Mouse (Mus musculus): ENCODE measurements around the gene Nemp1. TPM values are rescaled to one million over a fixed set of nuclear protein-coding genes. Genes with fewer than 3 reads are reported as not detected.
A peak's percentile ranks its signal among the peaks of the same experiment; 100 is the strongest.

Nemp1 gene
- polyA plus RNA-seq, 1 experiment from 2014 or later: 8.9 TPM

DNA sequence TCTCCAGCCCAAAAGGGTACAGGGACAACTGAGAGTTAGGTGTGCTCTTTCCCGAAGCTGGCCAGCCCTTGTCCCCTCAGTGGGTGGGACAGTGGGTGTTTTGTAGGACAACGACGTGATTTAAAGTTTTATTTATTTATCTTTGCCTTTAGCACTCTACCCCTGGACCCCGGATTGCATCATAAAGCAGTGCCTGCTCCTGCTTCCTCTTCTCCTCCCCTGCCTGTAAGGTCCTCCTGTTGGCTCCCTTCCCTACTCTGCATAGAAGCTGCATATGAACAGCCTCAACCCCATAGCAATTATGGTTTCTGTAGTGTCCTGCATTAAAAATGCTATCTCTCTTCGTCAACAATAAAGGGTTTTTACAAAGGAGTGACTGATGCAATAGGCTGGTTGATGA, 64.7 kb downstream of the Nemp1 start:
- H3K36me3 ChIP-seq (ENCODE audit: control insufficient read depth, insufficient read depth, low read length): no peaks in the 10 kb centered on the region
- DNase-seq (ENCODE audit: low spot score): no peak
- 18% methylated on average over 5 of the region's 5 CpGs for WGBS
- H3K4me2 ChIP-seq (ENCODE audit: low read length): no peak overlapping the region
- no peak overlapping the region for H3K27ac ChIP-seq (ENCODE audit: low read depth)
- no peaks in the 10 kb centered on the region for H3K27me3 ChIP-seq (replicated peaks; ENCODE audit: control insufficient read depth, insufficient read depth, low read length)
- no peak for ATAC-seq (replicated peaks; ENCODE audit: low FRiP score, low TSS enrichment, low read depth)
- H3K4me3 ChIP-seq (ENCODE audit: low read depth, low read length): no peak overlapping the region
- no peak overlapping the region for H3K9ac ChIP-seq (ENCODE audit: low read length)
- H3K9me3 ChIP-seq (ENCODE audit: control insufficient read depth, low read length): no peaks in the 10 kb centered on the region
- H3K4me1 ChIP-seq (replicated peaks; ENCODE audit: control insufficient read depth, insufficient read depth, low read length): 0 out of 2 replicates have a peak, but pooled peaks cover 6% of the 10 kb centered on the region

DNA sequence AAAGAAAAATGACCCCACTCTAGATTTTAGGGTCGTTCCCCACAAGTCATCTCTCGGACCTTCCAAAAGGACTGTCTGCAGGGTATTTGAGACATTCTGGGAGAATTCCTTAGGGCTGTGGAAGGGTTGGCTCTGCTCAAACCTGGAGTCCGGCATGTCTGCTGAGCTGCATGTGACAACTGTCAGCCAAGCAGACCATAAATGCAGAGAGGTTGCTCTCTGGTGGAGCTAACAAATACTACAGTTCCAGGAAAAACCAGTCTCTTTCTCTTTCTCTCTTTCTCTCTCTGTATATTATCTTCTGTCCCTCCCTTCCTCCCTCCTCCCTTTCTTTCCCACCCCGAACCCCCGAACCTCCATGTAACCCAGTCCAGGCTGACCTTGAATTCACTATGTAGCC, 67.7 kb downstream of the Nemp1 start:
- 33% methylated on average over 5 of the region's 5 CpGs for WGBS
- Histone ChIP-seq H3K4me2 (ENCODE audit: low read length) (no peak overlapping the region), H3K27ac (ENCODE audit: low read depth) (no peak overlapping the region), H3K9ac (ENCODE audit: low read length) (no peak overlapping the region), H3K36me3 (ENCODE audit: control insufficient read depth, insufficient read depth, low read length) (no peaks in the 10 kb centered on the region), H3K9me3 (ENCODE audit: control insufficient read depth, low read length) (no peaks in the 10 kb centered on the region), H3K4me3 (ENCODE audit: low read depth, low read length) (no peak overlapping the region), H3K27me3 (replicated peaks; ENCODE audit: control insufficient read depth, insufficient read depth, low read length) (no peaks in the 10 kb centered on the region), H3K4me1 (replicated peaks; ENCODE audit: control insufficient read depth, insufficient read depth, low read length) (0 out of 2 replicates have a peak, but pooled peaks cover 13% of the 10 kb centered on the region)
- ATAC-seq (replicated peaks; ENCODE audit: low FRiP score, low TSS enrichment, low read depth) (no peak), DNase-seq (ENCODE audit: low spot score) (no peak)

- Histone ChIP-seq H3K9ac (ENCODE audit: low read length) (no peak overlapping the region), H3K4me2 (ENCODE audit: low read length) (no peak overlapping the region), H3K9me3 (ENCODE audit: control insufficient read depth, low read length) (no peaks in the 10 kb centered on the region), H3K27ac (ENCODE audit: low read depth) (no peak overlapping the region), H3K4me3 (ENCODE audit: low read depth, low read length) (no peak overlapping the region), H3K27me3 (replicated peaks; ENCODE audit: control insufficient read depth, insufficient read depth, low read length) (no peaks in the 10 kb centered on the region), H3K4me1 (replicated peaks; ENCODE audit: control insufficient read depth, insufficient read depth, low read length) (peaks cover 21% of the 10 kb centered on the region), H3K36me3 (ENCODE audit: control insufficient read depth, insufficient read depth, low read length) (no peaks in the 10 kb centered on the region)
- WGBS: 75% methylated on average over 2 of the region's 2 CpGs
- DNase-seq (ENCODE audit: low spot score) (no peak), ATAC-seq (replicated peaks; ENCODE audit: low FRiP score, low TSS enrichment, low read depth) (no peak)
Measured at GRCm38 (mm10) chr10:127736266-127736665, 69.6 kb downstream of the Nemp1 start.

DNA sequence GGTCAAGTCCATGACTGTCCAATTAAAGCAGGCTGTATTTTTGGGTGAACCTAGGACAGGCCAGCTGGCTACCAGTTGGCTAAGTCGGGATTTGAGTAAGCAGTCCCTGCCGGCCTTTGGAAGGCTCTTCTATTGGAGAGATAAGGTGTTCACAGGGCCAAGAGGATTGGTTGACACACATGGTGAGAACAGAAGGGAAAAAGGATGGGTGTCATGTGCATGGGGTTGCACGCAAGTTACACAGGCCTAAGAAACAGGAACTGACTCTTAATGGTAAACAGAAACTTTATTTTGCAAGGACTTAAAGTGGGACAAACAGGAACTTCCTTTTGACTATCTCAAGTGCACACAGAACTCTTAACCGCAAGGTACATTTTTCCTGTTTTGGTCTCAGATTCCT, 70.2 kb downstream of the Nemp1 start:
- DNase-seq (ENCODE audit: low spot score): no peak
- H3K36me3 ChIP-seq (ENCODE audit: control insufficient read depth, insufficient read depth, low read length): peaks cover 6% of the 10 kb centered on the region
- ATAC-seq (replicated peaks; ENCODE audit: low FRiP score, low TSS enrichment, low read depth): no peak
- H3K4me3 ChIP-seq (ENCODE audit: low read depth, low read length): no peak overlapping the region
- H3K4me1 ChIP-seq (replicated peaks; ENCODE audit: control insufficient read depth, insufficient read depth, low read length): peaks cover 18% of the 10 kb centered on the region
- H3K9me3 ChIP-seq (ENCODE audit: control insufficient read depth, low read length): no peaks in the 10 kb centered on the region
- H3K27ac ChIP-seq (ENCODE audit: low read depth): no peak overlapping the region
- no peak overlapping the region for H3K9ac ChIP-seq (ENCODE audit: low read length)
- H3K27me3 ChIP-seq (replicated peaks; ENCODE audit: control insufficient read depth, insufficient read depth, low read length): no peaks in the 10 kb centered on the region
- WGBS: 67% methylated on average over 4 of the region's 4 CpGs
- no peak overlapping the region for H3K4me2 ChIP-seq (ENCODE audit: low read length)

GRCm38 (mm10) chr10:127737552-127737951, 70.9 kb downstream of the Nemp1 start:
- Histone ChIP-seq H3K27me3 (replicated peaks; ENCODE audit: control insufficient read depth, insufficient read depth, low read length) (no peaks in the 10 kb centered on the region), H3K4me3 (ENCODE audit: low read depth, low read length) (no peak overlapping the region), H3K4me2 (ENCODE audit: low read length) (no peak overlapping the region), H3K9me3 (ENCODE audit: control insufficient read depth, low read length) (no peaks in the 10 kb centered on the region), H3K27ac (ENCODE audit: low read depth) (no peak overlapping the region), H3K36me3 (ENCODE audit: control insufficient read depth, insufficient read depth, low read length) (peaks cover 12% of the 10 kb centered on the region), H3K9ac (ENCODE audit: low read length) (no peak overlapping the region), H3K4me1 (replicated peaks; ENCODE audit: control insufficient read depth, insufficient read depth, low read length) (peaks cover 18% of the 10 kb centered on the region)
- no peak for DNase-seq (ENCODE audit: low spot score)
- ATAC-seq (replicated peaks; ENCODE audit: low FRiP score, low TSS enrichment, low read depth): no peak
- WGBS: 24% methylated on average over 2 of the region's 2 CpGs

DNA sequence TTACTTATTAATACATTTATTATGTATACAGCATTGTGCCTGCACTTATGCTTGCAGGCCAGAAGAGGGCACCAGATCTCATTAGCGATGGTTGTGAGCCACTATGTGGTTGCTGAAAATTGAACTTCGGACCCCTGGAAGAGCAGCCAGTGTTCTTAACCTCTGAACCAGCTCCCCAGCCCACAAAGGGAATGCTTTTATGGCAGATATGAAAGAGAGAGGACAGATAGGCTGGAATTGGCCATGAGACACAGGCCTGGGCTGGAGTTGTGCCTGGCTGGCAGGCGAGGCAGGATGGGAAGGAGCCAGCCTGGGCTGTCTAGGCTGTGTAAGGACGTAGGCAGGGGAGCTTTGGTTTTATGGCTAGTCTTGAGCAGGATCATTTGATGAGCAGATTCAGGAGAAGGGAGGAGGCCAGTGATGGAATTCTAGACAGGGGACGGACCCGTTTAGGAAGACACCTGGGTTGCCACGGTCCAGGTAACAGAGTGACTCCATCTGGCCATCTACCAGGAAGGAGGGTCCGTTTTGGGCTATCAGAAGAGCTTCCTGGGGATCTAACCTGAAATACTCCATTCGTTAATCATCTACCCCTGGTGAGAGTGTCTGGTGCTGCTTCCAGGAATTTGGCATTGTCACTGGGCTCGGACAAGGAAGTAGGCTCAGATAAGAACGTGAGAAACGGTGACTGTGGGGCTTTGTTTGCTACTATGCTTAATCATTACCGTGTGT, 71.6 kb downstream of the Nemp1 start:
- DNase-seq (ENCODE audit: low spot score) (peak; percentile 69), ATAC-seq (replicated peaks; ENCODE audit: low FRiP score, low TSS enrichment, low read depth) (peak; percentile 28)
- Histone ChIP-seq H3K4me2 (ENCODE audit: low read length) (peak overlapping the region; percentile 49), H3K4me1 (replicated peaks; ENCODE audit: control insufficient read depth, insufficient read depth, low read length) (peaks cover 18% of the 10 kb centered on the region), H3K9ac (ENCODE audit: low read length) (peak overlapping the region; percentile 96; the same call in 1 of the 2 replicates), H3K27me3 (replicated peaks; ENCODE audit: control insufficient read depth, insufficient read depth, low read length) (no peaks in the 10 kb centered on the region), H3K4me3 (ENCODE audit: low read depth, low read length) (peak overlapping the region; percentile 87; the same call in 1 of the 2 replicates), H3K27ac (ENCODE audit: low read depth) (peak overlapping the region; percentile 79), H3K36me3 (ENCODE audit: control insufficient read depth, insufficient read depth, low read length) (peaks cover 20% of the 10 kb centered on the region), H3K9me3 (ENCODE audit: control insufficient read depth, low read length) (no peaks in the 10 kb centered on the region)
- 40% methylated on average over 13 of the region's 13 CpGs for WGBS

DNA sequence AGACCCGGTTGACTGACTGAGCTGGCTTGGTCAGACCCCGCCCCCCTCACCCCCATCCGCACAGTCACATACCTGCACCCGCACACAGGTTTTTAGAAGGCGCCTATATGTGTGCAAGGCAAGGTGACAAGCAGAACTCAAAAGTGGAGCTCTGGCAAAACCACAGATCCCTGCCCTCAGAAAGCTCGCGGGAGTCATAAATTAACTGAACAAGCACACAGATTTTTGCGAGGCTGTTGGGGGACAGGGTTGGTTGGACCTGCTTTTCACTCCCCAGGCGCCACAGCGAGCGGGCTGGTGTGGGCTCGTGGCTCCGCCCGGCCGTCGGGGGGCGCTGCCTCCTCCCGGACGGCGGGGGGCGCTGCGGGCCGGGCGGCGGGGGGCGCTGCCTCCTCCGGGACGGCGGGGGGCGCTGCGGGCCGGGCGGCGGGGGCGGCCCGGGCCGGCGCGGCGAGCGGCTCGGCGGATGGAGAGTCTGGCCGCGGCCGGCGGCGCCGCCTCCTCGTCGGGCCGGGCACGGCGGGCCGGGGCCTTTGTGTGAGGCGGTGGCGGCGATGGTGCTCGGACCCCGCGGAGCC, 72.5 kb downstream of the Nemp1 start, which contains the start of gene Zbtb39:
Zbtb39 (plus strand) TSS at position 456 of the 578 bp plus-strand sequence.
- peak within 1 kb of the TSS; percentile 86 for H3K4me2 ChIP-seq (ENCODE audit: low read length)
- H3K4me1 ChIP-seq (replicated peaks; ENCODE audit: control insufficient read depth, insufficient read depth, low read length): peaks cover 18% of the 10 kb centered on the region
- H3K27me3 ChIP-seq (replicated peaks; ENCODE audit: control insufficient read depth, insufficient read depth, low read length): no peaks in the 10 kb centered on the region
- H3K9me3 ChIP-seq (ENCODE audit: control insufficient read depth, low read length): no peaks in the 10 kb centered on the region
- WGBS: 2% methylated on average over 29 of the region's 61 CpGs
- peaks cover 28% of the 10 kb centered on the region for H3K36me3 ChIP-seq (ENCODE audit: control insufficient read depth, insufficient read depth, low read length)
- H3K9ac ChIP-seq (ENCODE audit: low read length): peak within 1 kb of the TSS; percentile 96
- peak within 1 kb of the TSS; percentile 87 for H3K4me3 ChIP-seq (ENCODE audit: low read depth, low read length)
- DNase-seq (ENCODE audit: low spot score): peak; percentile 89
- peak; percentile 74 for ATAC-seq (replicated peaks; ENCODE audit: low FRiP score, low TSS enrichment, low read depth)
- peak within 1 kb of the TSS; percentile 79 for H3K27ac ChIP-seq (ENCODE audit: low read depth)

DNA sequence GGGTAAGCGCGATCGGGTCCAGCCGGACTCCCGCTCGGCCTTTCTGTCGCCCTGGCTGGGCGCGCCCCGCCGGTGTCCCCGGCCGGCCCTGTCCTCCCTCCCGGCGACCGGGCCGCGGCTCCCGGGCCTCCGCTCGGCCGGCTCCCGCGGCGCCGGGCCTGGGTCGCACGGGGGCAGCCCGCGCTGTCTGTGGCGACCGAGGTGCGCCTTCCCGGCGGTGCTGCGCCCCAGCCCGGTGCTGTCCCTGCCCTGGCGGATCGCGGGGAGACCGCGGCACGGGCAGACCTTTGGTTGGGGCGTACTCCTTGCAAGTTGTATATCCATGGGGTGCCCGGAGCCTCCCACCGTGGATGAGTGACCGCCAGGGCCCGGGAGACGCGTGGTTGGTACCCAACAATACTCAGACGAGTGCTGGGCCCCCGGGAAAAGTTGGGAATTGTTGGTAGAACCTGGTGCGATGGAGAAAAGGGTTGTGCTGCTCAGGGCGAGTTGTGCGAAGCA, 73.0 kb downstream of the Nemp1 start:
- DNase-seq (ENCODE audit: low spot score): peak; percentile 79

More for the DNA sequence above, 73.0 kb downstream of the Nemp1 start:
- peak overlapping the region; percentile 87 for H3K4me3 ChIP-seq (ENCODE audit: low read depth, low read length)
- WGBS: under 1% methylated on average over 33 of the region's 55 CpGs
- H3K4me1 ChIP-seq (replicated peaks; ENCODE audit: control insufficient read depth, insufficient read depth, low read length): peaks cover 18% of the 10 kb centered on the region
- peak; percentile 59 for ATAC-seq (replicated peaks; ENCODE audit: low FRiP score, low TSS enrichment, low read depth)
- peak overlapping the region; percentile 86 for H3K4me2 ChIP-seq (ENCODE audit: low read length)
- H3K36me3 ChIP-seq (ENCODE audit: control insufficient read depth, insufficient read depth, low read length): peaks cover 34% of the 10 kb centered on the region
- H3K9ac ChIP-seq (ENCODE audit: low read length): peak overlapping the region; percentile 96
- H3K27ac ChIP-seq (ENCODE audit: low read depth): peak overlapping the region; percentile 79
- no peaks in the 10 kb centered on the region for H3K9me3 ChIP-seq (ENCODE audit: control insufficient read depth, low read length)
- no peaks in the 10 kb centered on the region for H3K27me3 ChIP-seq (replicated peaks; ENCODE audit: control insufficient read depth, insufficient read depth, low read length)
